Mouse (Mus musculus) CD4-positive naive resting alpha-beta T cell, adult 57 days (primary cell): Measurements from ENCODE around the gene Zbtb1. TPM values are rescaled to one million over a fixed set of nuclear protein-coding genes. Genes with fewer than 3 reads are reported as not detected.

Source experiments
- total RNA-seq: library from RNA; stranded (reverse); gene quantifications from one replicate; pipeline ENCODE4 v1.2.4, GENCODE M21; 2023

The Zbtb1 gene
- 16.8 TPM for total RNA-seq

GRCm38 (mm10) chr12:76369978-76370830, at the start of gene Zbtb1:
Gene Zbtb1 (plus strand): TSS chr12:76370266.

GRCm38 (mm10) chr12:76324679-76325431, 45.2 kb upstream of the Zbtb1 start, which contains the start of gene Akap5:
Gene Akap5 (plus strand): TSS chr12:76324891.

GRCm38 (mm10) chr12:76369206-76369977, 674 bp upstream of the Zbtb1 start, which contains the start of gene Zbtb25:
Gene Zbtb25 (minus strand): TSS chr12:76369602.

GRCm38 (mm10) chr12:76403886-76404537, 33.9 kb downstream of the Zbtb1 start, which contains the start of gene Hspa2:
Gene Hspa2 (plus strand): TSS chr12:76404176.

GRCm38 (mm10) chr12:76417433-76417854, 47.4 kb downstream of the Zbtb1 start, which contains the start of gene Ppp1r36:
Gene Ppp1r36 (plus strand): TSS chr12:76417538.

Other genes starting within 250 kb of the Zbtb1 start
- gene Esr2, start 193.0 kb upstream of the Zbtb1 start, total RNA-seq = not detected
- gene Tex21, start 123.5 kb upstream of the Zbtb1 start, total RNA-seq = 0.30 TPM
- 44.1 TPM for gene Mthfd1, start 115.0 kb upstream of the Zbtb1 start, total RNA-seq
- 0.74 TPM for gene Akap5, start 45.4 kb upstream of the Zbtb1 start, total RNA-seq
- 51.6 TPM for gene Zbtb25, start 664 bp upstream of the Zbtb1 start, total RNA-seq
- 3.6 TPM for gene Hspa2, start 33.9 kb downstream of the Zbtb1 start, total RNA-seq
- gene Ppp1r36, start 47.3 kb downstream of the Zbtb1 start, total RNA-seq = not detected
- 12.1 TPM for gene Plekhg3, start 160.6 kb downstream of the Zbtb1 start, total RNA-seq